Mouse (Mus musculus): ENCODE measurements at regions not wholly inside any gene's neighbourhood (a gene's known extent, or its start where the extent isn't known, plus 50 kb on each side); places are given as distances from the start of the nearest gene placed in this dataset.
A peak's percentile ranks its signal among the peaks of the same experiment; 100 is the strongest.

GRCm38 (mm10) chr1:90668787-90669186 is 66.0 kb downstream of the Cops8 start:
- H3K4me2 ChIP-seq (ENCODE audit: low read depth) = no peak overlapping the region
- no peaks in the 10 kb centered on the region for H3K4me1 ChIP-seq (ENCODE audit: control insufficient read depth, insufficient read depth, low read length)
- ATAC-seq (ENCODE audit: insufficient read depth, low FRiP score, low TSS enrichment) (no peak), DNase-seq (ENCODE audit: low spot score) (no peak)
- 87% methylated on average over 3 of the region's 3 CpGs for WGBS
- H3K9ac ChIP-seq (ENCODE audit: low read length) = no peak overlapping the region
- no peaks in the 10 kb centered on the region for H3K27me3 ChIP-seq (ENCODE audit: control insufficient read depth, insufficient read depth, low read length)
- no peaks in the 10 kb centered on the region for H3K9me3 ChIP-seq (ENCODE audit: control insufficient read depth, low read length)
- no peak overlapping the region for H3K27ac ChIP-seq (ENCODE audit: low read depth, low read length)
- H3K4me3 ChIP-seq (ENCODE audit: low read depth, low read length) = no peak overlapping the region
- no peaks in the 10 kb centered on the region for H3K36me3 ChIP-seq (ENCODE audit: control insufficient read depth, insufficient read depth, low read length)

- H3K4me3 ChIP-seq (ENCODE audit: low read depth, low read length) = no peak overlapping the region
- 87% methylated on average over 1 of the region's 1 CpGs for WGBS
These were observed 66.5 kb downstream of the Cops8 start for GRCm38 (mm10) chr1:90669237-90669636.

GRCm38 (mm10) chr1:90670346-90670745 is 67.6 kb downstream of the Cops8 start:
- Histone ChIP-seq H3K9me3 (ENCODE audit: control insufficient read depth, low read length) (no peaks in the 10 kb centered on the region), H3K27ac (ENCODE audit: low read depth, low read length) (no peak overlapping the region), H3K36me3 (ENCODE audit: control insufficient read depth, insufficient read depth, low read length) (no peaks in the 10 kb centered on the region), H3K4me2 (ENCODE audit: low read depth) (no peak overlapping the region), H3K4me3 (ENCODE audit: low read depth, low read length) (no peak overlapping the region), H3K9ac (ENCODE audit: low read length) (no peak overlapping the region), H3K4me1 (ENCODE audit: control insufficient read depth, insufficient read depth, low read length) (no peaks in the 10 kb centered on the region), H3K27me3 (ENCODE audit: control insufficient read depth, insufficient read depth, low read length) (no peaks in the 10 kb centered on the region)
- DNase-seq (ENCODE audit: low spot score) (no peak), ATAC-seq (ENCODE audit: insufficient read depth, low FRiP score, low TSS enrichment) (no peak)
- WGBS = 85% methylated on average over 3 of the region's 3 CpGs

More at GRCm38 (mm10) chr1:90669237-90669636, 66.5 kb downstream of the Cops8 start:
- H3K4me1 ChIP-seq (ENCODE audit: control insufficient read depth, insufficient read depth, low read length) = no peaks in the 10 kb centered on the region
- no peak overlapping the region for H3K4me2 ChIP-seq (ENCODE audit: low read depth)
- no peak overlapping the region for H3K9ac ChIP-seq (ENCODE audit: low read length)
- no peak for ATAC-seq (ENCODE audit: insufficient read depth, low FRiP score, low TSS enrichment)
- no peaks in the 10 kb centered on the region for H3K36me3 ChIP-seq (ENCODE audit: control insufficient read depth, insufficient read depth, low read length)
- no peak overlapping the region for H3K27ac ChIP-seq (ENCODE audit: low read depth, low read length)
- no peaks in the 10 kb centered on the region for H3K27me3 ChIP-seq (ENCODE audit: control insufficient read depth, insufficient read depth, low read length)
- DNase-seq (ENCODE audit: low spot score) = no peak
- no peaks in the 10 kb centered on the region for H3K9me3 ChIP-seq (ENCODE audit: control insufficient read depth, low read length)

- no peak overlapping the region for H3K27ac ChIP-seq (ENCODE audit: low read depth, low read length)
- DNase-seq (ENCODE audit: low spot score) (no peak), ATAC-seq (ENCODE audit: insufficient read depth, low FRiP score, low TSS enrichment) (no peak)
- H3K9me3 ChIP-seq (ENCODE audit: control insufficient read depth, low read length) = no peaks in the 10 kb centered on the region
- H3K4me3 ChIP-seq (ENCODE audit: low read depth, low read length) = no peak overlapping the region
- H3K36me3 ChIP-seq (ENCODE audit: control insufficient read depth, insufficient read depth, low read length) = no peaks in the 10 kb centered on the region
- H3K4me1 ChIP-seq (ENCODE audit: control insufficient read depth, insufficient read depth, low read length) = 0 out of 2 replicates have a peak, but pooled peaks cover 3% of the 10 kb centered on the region
- no peak overlapping the region for H3K4me2 ChIP-seq (ENCODE audit: low read depth)
- H3K27me3 ChIP-seq (ENCODE audit: control insufficient read depth, insufficient read depth, low read length) = no peaks in the 10 kb centered on the region
- 76% methylated on average over 2 of the region's 2 CpGs for WGBS
- H3K9ac ChIP-seq (ENCODE audit: low read length) = no peak overlapping the region
These were observed 71.0 kb downstream of the Cops8 start for GRCm38 (mm10) chr1:90673751-90674150.

- Histone ChIP-seq H3K27me3 (ENCODE audit: control insufficient read depth, insufficient read depth, low read length) (no peaks in the 10 kb centered on the region), H3K9me3 (ENCODE audit: control insufficient read depth, low read length) (no peaks in the 10 kb centered on the region), H3K4me2 (ENCODE audit: low read depth) (no peak overlapping the region), H3K4me3 (ENCODE audit: low read depth, low read length) (no peak overlapping the region), H3K4me1 (ENCODE audit: control insufficient read depth, insufficient read depth, low read length) (0 out of 2 replicates have a peak, but pooled peaks cover 3% of the 10 kb centered on the region), H3K36me3 (ENCODE audit: control insufficient read depth, insufficient read depth, low read length) (no peaks in the 10 kb centered on the region), H3K27ac (ENCODE audit: low read depth, low read length) (no peak overlapping the region), H3K9ac (ENCODE audit: low read length) (no peak overlapping the region)
- 61% methylated on average over 9 of the region's 9 CpGs for WGBS
- DNase-seq (ENCODE audit: low spot score) = peak; percentile 31
- ATAC-seq (ENCODE audit: insufficient read depth, low FRiP score, low TSS enrichment) = no peak
These were observed 73.6 kb downstream of the Cops8 start for GRCm38 (mm10) chr1:90676192-90677006.

GRCm38 (mm10) chr1:90677188-90677587 is 74.4 kb downstream of the Cops8 start:
- no peaks in the 10 kb centered on the region for H3K27me3 ChIP-seq (ENCODE audit: control insufficient read depth, insufficient read depth, low read length)
- H3K36me3 ChIP-seq (ENCODE audit: control insufficient read depth, insufficient read depth, low read length) = no peaks in the 10 kb centered on the region
- no peak overlapping the region for H3K4me2 ChIP-seq (ENCODE audit: low read depth)
- no peak overlapping the region for H3K4me3 ChIP-seq (ENCODE audit: low read depth, low read length)
- H3K4me1 ChIP-seq (ENCODE audit: control insufficient read depth, insufficient read depth, low read length) = 0 out of 2 replicates have a peak, but pooled peaks cover 3% of the 10 kb centered on the region
- no peak overlapping the region for H3K27ac ChIP-seq (ENCODE audit: low read depth, low read length)
- DNase-seq (ENCODE audit: low spot score) (no peak), ATAC-seq (ENCODE audit: insufficient read depth, low FRiP score, low TSS enrichment) (no peak)
- no peak overlapping the region for H3K9ac ChIP-seq (ENCODE audit: low read length)
- no peaks in the 10 kb centered on the region for H3K9me3 ChIP-seq (ENCODE audit: control insufficient read depth, low read length)

DNA sequence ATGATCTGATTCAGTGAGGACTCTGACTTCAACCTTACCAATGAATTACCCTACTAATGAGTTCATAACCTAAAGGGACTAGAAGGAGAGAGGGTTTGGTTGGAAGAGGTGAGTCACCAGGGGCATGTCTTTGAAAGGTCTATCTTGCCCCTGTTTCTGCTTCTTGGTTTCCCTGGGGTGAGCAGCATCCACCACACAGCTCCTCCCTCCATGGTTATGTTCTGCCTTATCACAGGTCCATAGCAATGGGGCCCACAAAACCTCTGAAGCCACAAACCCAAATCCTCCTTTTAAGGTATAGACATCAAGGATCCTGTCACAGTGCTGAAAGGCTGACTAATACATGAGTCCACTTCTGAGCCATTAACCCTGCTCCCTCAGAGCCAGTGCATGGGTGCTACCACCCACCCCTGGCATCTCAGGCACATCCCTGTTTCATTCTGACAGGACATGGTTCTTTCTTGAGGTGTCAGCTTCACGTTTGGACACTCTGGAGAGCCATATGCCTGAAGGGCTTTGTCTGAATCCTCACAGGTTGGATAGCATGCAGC is 74.9 kb downstream of the Cops8 start:
- WGBS = 49% methylated on average over 1 of the region's 1 CpGs
- H3K27me3 ChIP-seq (ENCODE audit: control insufficient read depth, insufficient read depth, low read length) = no peaks in the 10 kb centered on the region

GRCm38 (mm10) chr1:90678416-90678815 is 75.6 kb downstream of the Cops8 start:
- Histone ChIP-seq H3K4me3 (ENCODE audit: low read depth, low read length) (no peak overlapping the region), H3K9me3 (ENCODE audit: control insufficient read depth, low read length) (no peaks in the 10 kb centered on the region), H3K4me2 (ENCODE audit: low read depth) (no peak overlapping the region), H3K4me1 (ENCODE audit: control insufficient read depth, insufficient read depth, low read length) (0 out of 2 replicates have a peak, but pooled peaks cover 3% of the 10 kb centered on the region), H3K27ac (ENCODE audit: low read depth, low read length) (no peak overlapping the region), H3K36me3 (ENCODE audit: control insufficient read depth, insufficient read depth, low read length) (no peaks in the 10 kb centered on the region), H3K9ac (ENCODE audit: low read length) (no peak overlapping the region), H3K27me3 (ENCODE audit: control insufficient read depth, insufficient read depth, low read length) (no peaks in the 10 kb centered on the region)
- ATAC-seq (ENCODE audit: insufficient read depth, low FRiP score, low TSS enrichment) = no peak
- WGBS = 74% methylated on average over 2 of the region's 2 CpGs
- no peak for DNase-seq (ENCODE audit: low spot score)

More for the DNA sequence above, 74.9 kb downstream of the Cops8 start:
- 0 out of 2 replicates have a peak, but pooled peaks cover 3% of the 10 kb centered on the region for H3K4me1 ChIP-seq (ENCODE audit: control insufficient read depth, insufficient read depth, low read length)
- no peak overlapping the region for H3K27ac ChIP-seq (ENCODE audit: low read depth, low read length)
- no peaks in the 10 kb centered on the region for H3K36me3 ChIP-seq (ENCODE audit: control insufficient read depth, insufficient read depth, low read length)
- DNase-seq (ENCODE audit: low spot score) = no peak
- H3K4me3 ChIP-seq (ENCODE audit: low read depth, low read length) = no peak overlapping the region
- H3K9ac ChIP-seq (ENCODE audit: low read length) = no peak overlapping the region
- H3K9me3 ChIP-seq (ENCODE audit: control insufficient read depth, low read length) = no peaks in the 10 kb centered on the region
- no peak for ATAC-seq (ENCODE audit: insufficient read depth, low FRiP score, low TSS enrichment)
- H3K4me2 ChIP-seq (ENCODE audit: low read depth) = no peak overlapping the region

GRCm38 (mm10) chr1:90688086-90688485 is 85.3 kb downstream of the Cops8 start:
- Histone ChIP-seq H3K9me3 (ENCODE audit: control insufficient read depth, low read length) (no peaks in the 10 kb centered on the region), H3K4me3 (ENCODE audit: low read depth, low read length) (no peak overlapping the region), H3K4me1 (ENCODE audit: control insufficient read depth, insufficient read depth, low read length) (no peaks in the 10 kb centered on the region), H3K4me2 (ENCODE audit: low read depth) (no peak overlapping the region), H3K27me3 (ENCODE audit: control insufficient read depth, insufficient read depth, low read length) (no peaks in the 10 kb centered on the region), H3K27ac (ENCODE audit: low read depth, low read length) (no peak overlapping the region), H3K9ac (ENCODE audit: low read length) (no peak overlapping the region), H3K36me3 (ENCODE audit: control insufficient read depth, insufficient read depth, low read length) (no peaks in the 10 kb centered on the region)
- no peak for ATAC-seq (ENCODE audit: insufficient read depth, low FRiP score, low TSS enrichment)
- WGBS = 93% methylated on average over 5 of the region's 5 CpGs
- no peak for DNase-seq (ENCODE audit: low spot score)

Measured in neural tube, embryonic 11.5 days (tissue).